Mouse (Mus musculus): Measurements from ENCODE around the gene Zfp628.
"Not testable (repeated sequence)": the region's sequence is repeated elsewhere in the genome, so short reads cannot be mapped to it uniquely, and the experiment has no call there.

Zfp628 gene

GRCm38 (mm10) chr7:4915007-4915665 is at the start of gene Zfp628:
TSS of gene Zfp628 (plus strand) at chr7:4915217.
- peak; percentile 87 for DNase-seq (ENCODE audit: low spot score)

GRCm38 (mm10) chr7:4865579-4866493 is 49.2 kb upstream of the Zfp628 start:
- DNase-seq (ENCODE audit: low spot score): peak; percentile 95

- DNase-seq (ENCODE audit: low spot score): no peak
Observed at GRCm38 (mm10) chr7:4866631-4867180, 48.3 kb upstream of the Zfp628 start.

GRCm38 (mm10) chr7:4870133-4870532 is 44.9 kb upstream of the Zfp628 start, which contains the start of gene Isoc2b:
TSS of gene Isoc2b (minus strand) at chr7:4870258.
- DNase-seq (ENCODE audit: low spot score): no peak

GRCm38 (mm10) chr7:4876753-4877221 is 38.2 kb upstream of the Zfp628 start, which contains the start of gene Isoc2a:
TSS of gene Isoc2a (plus strand) at chr7:4877153.
- DNase-seq (ENCODE audit: low spot score): peak; percentile 86

- no peak for DNase-seq (ENCODE audit: low spot score)
Observed at GRCm38 (mm10) chr7:4877226-4877625, 37.8 kb upstream of the Zfp628 start.

- peak; percentile 22 for DNase-seq (ENCODE audit: low spot score)
Observed at GRCm38 (mm10) chr7:4878186-4878585, 36.8 kb upstream of the Zfp628 start.

GRCm38 (mm10) chr7:4879036-4879435 is 36.0 kb upstream of the Zfp628 start:
- DNase-seq (ENCODE audit: low spot score): not testable (repeated sequence)

- DNase-seq (ENCODE audit: low spot score): no peak
Observed at GRCm38 (mm10) chr7:4886680-4887079, 28.3 kb upstream of the Zfp628 start.

GRCm38 (mm10) chr7:4895186-4895585 is 19.8 kb upstream of the Zfp628 start:
- no peak for DNase-seq (ENCODE audit: low spot score)

- no peak for DNase-seq (ENCODE audit: low spot score)
Observed at GRCm38 (mm10) chr7:4898851-4899648, 16.0 kb upstream of the Zfp628 start.

- DNase-seq (ENCODE audit: low spot score): no peak
Observed at GRCm38 (mm10) chr7:4899649-4900522, 15.1 kb upstream of the Zfp628 start.

- DNase-seq (ENCODE audit: low spot score): no peak
Observed at GRCm38 (mm10) chr7:4900523-4900851, 14.5 kb upstream of the Zfp628 start.

- DNase-seq (ENCODE audit: low spot score): peak; percentile 59
Observed at GRCm38 (mm10) chr7:4901171-4901570, 13.8 kb upstream of the Zfp628 start.

GRCm38 (mm10) chr7:4902404-4902803 is 12.6 kb upstream of the Zfp628 start:
- DNase-seq (ENCODE audit: low spot score): no peak

GRCm38 (mm10) chr7:4906466-4906950 is 8.5 kb upstream of the Zfp628 start, which contains the start of gene Gm36210:
TSS of gene Gm36210 (minus strand) at chr7:4906516.
- no peak for DNase-seq (ENCODE audit: low spot score)

- DNase-seq (ENCODE audit: low spot score): peak; percentile 31
Observed at GRCm38 (mm10) chr7:4911561-4911960, 3.5 kb upstream of the Zfp628 start.

- DNase-seq (ENCODE audit: low spot score): no peak
Observed at GRCm38 (mm10) chr7:4912248-4912647, 2.8 kb upstream of the Zfp628 start.

GRCm38 (mm10) chr7:4915669-4916416 is 826 bp downstream of the Zfp628 start:
- DNase-seq (ENCODE audit: low spot score): no peak

- DNase-seq (ENCODE audit: low spot score): no peak
Observed at GRCm38 (mm10) chr7:4917494-4917893, 2.5 kb downstream of the Zfp628 start.

Measured in T-cell, adult 2 months (primary cell).